18 mouse cellular contexts compared by ENCODE assay signal in the genomic region with DNA sequence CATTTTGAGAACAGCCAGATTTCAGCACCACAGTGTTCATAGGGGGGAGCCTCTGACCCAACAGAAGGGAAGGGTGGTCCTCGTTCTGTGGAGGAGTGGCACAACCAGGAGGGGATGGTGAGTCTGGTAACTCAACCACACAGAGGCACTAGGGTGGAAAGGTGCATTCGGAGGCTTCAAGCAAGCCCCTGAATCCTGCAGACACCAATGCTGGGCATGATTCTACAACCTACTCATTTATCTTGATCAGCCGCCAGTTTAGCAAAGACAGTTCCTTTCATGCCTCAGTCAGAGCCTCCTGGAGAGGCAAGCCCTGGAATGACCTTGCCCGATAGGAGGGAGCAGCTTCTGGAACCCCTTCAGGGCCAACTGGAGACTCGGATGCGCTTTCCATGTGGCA.
DNase-seq lines count a peak whose midpoint lies in the region; ATAC-seq and TF ChIP-seq lines count a peak whose summit lies in the region.
"Had no signal": no experiment of that assay in that cellular context is flagged by ENCODE, and none has a peak within 500 bp of the region (broad histone marks: within the 10 kb centered on the region; RNA-seq: fewer than 3 reads in every experiment).

No protein-coding gene starts in this region.

- ATAC-seq in hindbrain, postnatal 0 days: 0 out of 2 replicates have a peak, but pooled peaks have one; percentile 35
- no peak for ATAC-seq in hindbrain, embryonic 12.5 days (ENCODE audit: low FRiP score)
- ATAC-seq: activated CD4-positive, CD25-positive, alpha-beta regulatory T cell, adult 4 months; forebrain, embryonic 14.5 days; forebrain, embryonic 16.5 days; Patski had no signal

- TF ChIP-seq CTCF in hindbrain, postnatal 0 days (IDR thresholded peaks at IDR 0.05; ENCODE audit: low read depth): no peak

- no peak overlapping the region for H3K4me3 ChIP-seq in hindbrain, postnatal 0 days (ENCODE audit: low read length)
- no peak overlapping the region for H3K4me3 ChIP-seq in hindbrain, embryonic 12.5 days
- H3K4me3 ChIP-seq: embryonic facial prominence, embryonic 13.5 days; embryonic facial prominence, embryonic 15.5 days; erythroblast, embryonic 14.5 days; forebrain, embryonic 10.5 days; forebrain, embryonic 12.5 days had no signal

- intact Hi-C loops in gastrocnemius, postnatal 36 days (cut with DNase I): no loop called here

- H3K4me2 ChIP-seq in hindbrain, postnatal 0 days (ENCODE audit: low read depth, low read length): no peak overlapping the region
- no peak overlapping the region for H3K4me2 ChIP-seq in hindbrain, embryonic 12.5 days (replicated peaks)
- H3K4me2 ChIP-seq: embryonic facial prominence, embryonic 13.5 days; embryonic facial prominence, embryonic 15.5 days; forebrain, embryonic 12.5 days had no signal

- no peaks in the 10 kb centered on the region for H3K27me3 ChIP-seq in hindbrain, postnatal 0 days (ENCODE audit: insufficient read depth, low read length)
- H3K27me3 ChIP-seq in hindbrain, embryonic 12.5 days: no peaks in the 10 kb centered on the region
- H3K27me3 ChIP-seq: embryonic facial prominence, embryonic 13.5 days; embryonic facial prominence, embryonic 15.5 days; forebrain, embryonic 12.5 days; Patski had no signal

- peak; percentile 43 for DNase-seq in adrenal gland, adult 2 months
- DNase-seq in adrenal gland, postnatal 4 days (ENCODE audit: low spot score in 2 of 2): no peak
- DNase-seq in cerebellum, postnatal 10 days: peak; percentile 17 to 18
- DNase-seq in cerebellum, adult 18-20 months: no peak
- no peak for DNase-seq in hindbrain, postnatal 0 days (ENCODE audit: low spot score)
- DNase-seq in adrenal gland, postnatal 10 days: peak; percentile 11
- DNase-seq in gastrocnemius, postnatal 36 days: no peak
- DNase-seq: embryo, embryonic 11 days had no signal

- peaks cover 8% of the 10 kb centered on the region; the same call in 1 of the 2 replicates for H3K4me1 ChIP-seq in hindbrain, postnatal 0 days (ENCODE audit: insufficient read depth, low read length)
- H3K4me1 ChIP-seq in hindbrain, embryonic 12.5 days: 0 out of 2 replicates have a peak, but pooled peaks cover 2% of the 10 kb centered on the region
- H3K4me1 ChIP-seq: embryonic facial prominence, embryonic 13.5 days; embryonic facial prominence, embryonic 15.5 days; forebrain, embryonic 10.5 days; forebrain, embryonic 12.5 days had no signal

- no peaks in the 10 kb centered on the region for H3K36me3 ChIP-seq in hindbrain, postnatal 0 days (ENCODE audit: insufficient read depth, low read length)
- no peaks in the 10 kb centered on the region for H3K36me3 ChIP-seq in hindbrain, embryonic 12.5 days
- H3K36me3 ChIP-seq: embryonic facial prominence, embryonic 13.5 days; embryonic facial prominence, embryonic 15.5 days; forebrain, embryonic 10.5 days; forebrain, embryonic 12.5 days had no signal

- H3K9ac ChIP-seq in hindbrain, postnatal 0 days (replicated peaks; ENCODE audit: low read length): no peak overlapping the region
- no peak overlapping the region for H3K9ac ChIP-seq in hindbrain, embryonic 12.5 days
- H3K9ac ChIP-seq: embryonic facial prominence, embryonic 13.5 days; embryonic facial prominence, embryonic 15.5 days; forebrain, embryonic 12.5 days had no signal

- H3K9me3 ChIP-seq in hindbrain, postnatal 0 days (ENCODE audit: low read length): no peaks in the 10 kb centered on the region
- no peaks in the 10 kb centered on the region for H3K9me3 ChIP-seq in hindbrain, embryonic 12.5 days (replicated peaks)
- H3K9me3 ChIP-seq: embryonic facial prominence, embryonic 13.5 days; embryonic facial prominence, embryonic 15.5 days; forebrain, embryonic 10.5 days; forebrain, embryonic 12.5 days had no signal

- H3K27ac ChIP-seq in hindbrain, postnatal 0 days: no peak overlapping the region
- H3K27ac ChIP-seq in hindbrain, embryonic 12.5 days: no peak overlapping the region
- H3K27ac ChIP-seq: embryonic facial prominence, embryonic 13.5 days; embryonic facial prominence, embryonic 15.5 days; forebrain, embryonic 10.5 days; forebrain, embryonic 12.5 days had no signal

- 55% methylated on average over 6 of the region's 6 CpGs for WGBS in hindbrain, postnatal 0 days
- 66% methylated on average over 6 of the region's 6 CpGs for WGBS in hindbrain, embryonic 12.5 days

Comparison
In these comparisons a context has a peak if more than half of its experiments do, and no peak if none do; other contexts are left out.
1. DNase-seq: peak in adrenal gland, adult 2 months (single experiment), cerebellum, postnatal 10 days (2 of 2) and adrenal gland, postnatal 10 days (single experiment); none in adrenal gland, postnatal 4 days (0 of 2), cerebellum, adult 18-20 months (0 of 2), hindbrain, postnatal 0 days (single experiment) and gastrocnemius, postnatal 36 days (0 of 2).